ENCODE assay signal across 17 mouse cellular contexts in the genomic region with DNA sequence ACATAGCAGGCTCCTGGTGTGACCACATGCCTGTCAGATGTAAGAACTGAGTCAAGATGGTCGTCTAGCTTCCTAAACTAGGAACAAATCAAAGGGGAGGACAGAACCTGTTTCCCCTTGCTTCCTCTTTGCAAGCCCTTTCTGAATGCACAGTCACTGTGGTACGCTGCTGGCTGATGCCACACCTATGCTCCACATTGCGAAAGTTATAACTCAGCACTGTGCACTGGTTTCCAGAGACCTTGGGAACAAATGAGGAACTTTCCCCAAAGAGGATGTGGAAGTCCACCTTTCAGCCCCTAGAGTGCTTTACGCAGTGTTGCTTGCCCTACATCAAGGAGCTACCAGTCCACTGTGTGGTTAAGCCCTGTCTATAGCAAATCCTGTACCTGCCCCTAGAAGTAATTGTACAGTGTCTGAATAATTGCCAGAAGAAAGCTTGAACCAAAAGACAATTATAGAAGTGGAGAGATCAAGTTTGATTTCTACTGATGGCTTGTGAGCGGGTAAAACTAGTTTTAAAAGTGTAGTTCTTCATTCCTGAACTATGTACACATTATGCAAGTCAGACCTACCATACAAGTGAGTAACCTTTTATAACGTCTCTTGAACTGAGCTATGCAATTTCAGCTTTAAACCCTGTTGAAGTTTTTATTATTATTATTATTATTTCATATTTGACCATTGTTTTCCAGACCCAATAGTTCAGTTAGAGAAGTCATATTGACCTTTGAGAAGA. TPM values are rescaled to one million over a fixed set of nuclear protein-coding genes. Genes with fewer than 3 reads are reported as not detected.
DNase-seq lines count a peak whose midpoint lies in the region; ATAC-seq and TF ChIP-seq lines count a peak whose summit lies in the region.
"Had no signal": no experiment of that assay in that cellular context is flagged by ENCODE, and none has a peak within 500 bp of the region (broad histone marks: within the 10 kb centered on the region; RNA-seq: fewer than 3 reads in every experiment).

No protein-coding gene starts in this region.

- H3K4me2 ChIP-seq in stomach, embryonic 16.5 days (ENCODE audit: low read depth, low read length), result no peak overlapping the region
- H3K4me2 ChIP-seq: heart, embryonic 12.5 days; kidney, embryonic 15.5 days had no signal

- no peak for TF ChIP-seq CTCF in lung, adult 2 months (IDR thresholded peaks at IDR 0.05; ENCODE audit: insufficient read depth, low read length)

- no peak overlapping the region for H3K4me3 ChIP-seq in lung, adult 2 months (replicated peaks; ENCODE audit: extremely low read depth, low read depth, low read length)
- no peak overlapping the region for H3K4me3 ChIP-seq in stomach, embryonic 16.5 days (replicated peaks; ENCODE audit: low read length)
- H3K4me3 ChIP-seq: heart, embryonic 12.5 days; kidney, embryonic 15.5 days; midbrain, embryonic 10.5 days had no signal

- peak overlapping the region; percentile 86 for H3K27ac ChIP-seq in stomach, embryonic 16.5 days (ENCODE audit: low read length)
- H3K27ac ChIP-seq: kidney, embryonic 15.5 days; midbrain, embryonic 10.5 days had no signal

- no peak for TF ChIP-seq POLR2A in lung, adult 2 months (IDR thresholded peaks at IDR 0.05; ENCODE audit: borderline replicate concordance, extremely low read depth, low read depth, low read length)

- peak; percentile 99 for ATAC-seq in granulocyte monocyte progenitor cell, adult 5-6 weeks (replicated peaks; ENCODE audit: poor library complexity, severe bottlenecking)
- ATAC-seq in stomach, embryonic 16.5 days (ENCODE audit: insufficient read depth, low FRiP score), result peak; percentile 59
- no peak for ATAC-seq in erythroid progenitor cell, adult 5-6 weeks (replicated peaks; ENCODE audit: low FRiP score, poor library complexity, severe bottlenecking)
- ATAC-seq: forebrain, postnatal 0 days had no signal

- peaks cover 3% of the 10 kb centered on the region for H3K4me1 ChIP-seq in lung, adult 2 months (ENCODE audit: control insufficient read depth, insufficient read depth, low read length)
- peaks cover 8% of the 10 kb centered on the region; the same call in 1 of the 2 replicates for H3K4me1 ChIP-seq in stomach, embryonic 16.5 days (ENCODE audit: control insufficient read depth, insufficient read depth, low read length)

- H3K27me3 ChIP-seq in stomach, embryonic 16.5 days (ENCODE audit: control insufficient read depth, insufficient read depth, low read length), result no peaks in the 10 kb centered on the region; the same call in 1 of the 2 replicates

- H3K36me3 ChIP-seq in stomach, embryonic 16.5 days (ENCODE audit: control insufficient read depth, insufficient read depth, low read length), result no peaks in the 10 kb centered on the region
- H3K36me3 ChIP-seq: heart, embryonic 12.5 days; kidney, embryonic 15.5 days; midbrain, embryonic 10.5 days had no signal

- no peak overlapping the region for H3K9ac ChIP-seq in stomach, embryonic 16.5 days (ENCODE audit: low read length)
- H3K9ac ChIP-seq: forebrain, postnatal 0 days; heart, embryonic 12.5 days; kidney, embryonic 15.5 days had no signal

- WGBS in lung, adult 2 months, result 59% methylated on average over 6 of the region's 6 CpGs
- WGBS in stomach, embryonic 16.5 days, result 65% methylated on average over 6 of the region's 6 CpGs

- no peaks in the 10 kb centered on the region for H3K9me3 ChIP-seq in stomach, embryonic 16.5 days (replicated peaks; ENCODE audit: control insufficient read depth, low read length)
- H3K9me3 ChIP-seq: heart, embryonic 12.5 days; kidney, embryonic 15.5 days; midbrain, embryonic 10.5 days had no signal

- DNase-seq in lung, adult 18-20 months, result peak; percentile 64 to 78
- DNase-seq in lung, adult 2 months, result no peak
- peak; percentile 54 to 62 for DNase-seq in lung, postnatal 4 days
- no peak for DNase-seq in ovary, postnatal 14 days (ENCODE audit: low spot score)
- no peak for DNase-seq in left cerebral cortex, adult 8-10 months (ENCODE audit: low spot score in 2 of 2)
- DNase-seq: adrenal gland, postnatal 25 days; cerebellum, adult 9-11 months; forebrain, postnatal 0 days; heart, postnatal 36 days had no signal

RNA-seq across cellular contexts. Expression of a gene that starts 4.8 kb away (rescaled TPM):
- polyA plus RNA-seq in lung, adult 2 months (2012; rRNA removed), result 0.04 TPM in 1 of 2 replicates, not detected in the other
- not detected in 2 replicates for total RNA-seq in granulocyte monocyte progenitor cell, adult 5-6 weeks (2014; fragmentation: Nextera tagmentation)
- total RNA-seq in granulocyte monocyte progenitor cell, adult 5-6 weeks (2017), result not detected in 2 replicates
- polyA plus RNA-seq in stomach, embryonic 16.5 days (2015; fragmentation: Nextera tagmentation; extraction: Ambion mirVana), result 0.21 and 0.31 TPM in 2 replicates
- total RNA-seq in erythroid progenitor cell, adult 5-6 weeks (2015; ENCODE audit: low replicate concordance), result not detected in 2 replicates
- not detected in 2 replicates for total RNA-seq in erythroid progenitor cell, adult 5-6 weeks (2017; ENCODE audit: low replicate concordance)
- total RNA-seq in left cerebral cortex, adult 8-10 months (2022), result under 1 TPM; 0.13 to 0.21 (median 0.16) TPM
- total RNA-seq: forebrain, postnatal 0 days; liver, adult 2 months had no signal
- polyA plus RNA-seq: forebrain, postnatal 0 days; heart, embryonic 12.5 days; liver, adult 2 months; midbrain, embryonic 10.5 days; thymus, postnatal 0 days had no signal

RNA-seq across cellular contexts. Expression of a gene that starts 15.7 kb away (rescaled TPM):
- polyA plus RNA-seq in lung, adult 2 months (2012; rRNA removed), result 9.4 and 14.2 TPM in 2 replicates
- 11.5 and 18.5 TPM in 2 replicates for total RNA-seq in granulocyte monocyte progenitor cell, adult 5-6 weeks (2014; fragmentation: Nextera tagmentation)
- 40.3 and 49.1 TPM in 2 replicates for total RNA-seq in granulocyte monocyte progenitor cell, adult 5-6 weeks (2017)
- polyA plus RNA-seq in stomach, embryonic 16.5 days (2015; fragmentation: Nextera tagmentation; extraction: Ambion mirVana), result 72.3 and 74.1 TPM in 2 replicates
- total RNA-seq in erythroid progenitor cell, adult 5-6 weeks (2015; ENCODE audit: low replicate concordance), result 4.2 and 5.8 TPM in 2 replicates
- 3.4 and 4.0 TPM in 2 replicates for total RNA-seq in erythroid progenitor cell, adult 5-6 weeks (2017; ENCODE audit: low replicate concordance)
- total RNA-seq in left cerebral cortex, adult 8-10 months (2022), result 10 to 100 TPM; 19.3 to 22.5 (median 19.8) TPM

Comparison
In these comparisons a context has a peak if more than half of its experiments do, and no peak if none do; other contexts are left out.
1. DNase-seq: peak in lung, adult 18-20 months (2 of 2) and lung, postnatal 4 days (2 of 2); none in lung, adult 2 months (single experiment), ovary, postnatal 14 days (single experiment) and left cerebral cortex, adult 8-10 months (0 of 2).